Mouse (Mus musculus) embryo, embryonic 11.5 days (tissue): Measurements from ENCODE around the gene Cdk4.
A peak's percentile ranks its signal among the peaks of the same experiment; 100 is the strongest.
"Not testable (repeated sequence)": the region's sequence is repeated elsewhere in the genome, so short reads cannot be mapped to it uniquely, and the experiment has no call there.

Experiments
- DNase-seq: peaks from one replicate; pipeline ENCODE4 v3.0.0-alpha.2; 2012; ENCODE audit warnings: low read depth, low spot score

Gene Cdk4

GRCm38 (mm10) chr10:127056490-127056889 is 6.8 kb upstream of the Cdk4 start:
- DNase-seq = no peak

- peak; percentile 68 for DNase-seq
Observed at GRCm38 (mm10) chr10:127058161-127058560, 5.2 kb upstream of the Cdk4 start.

- no peak for DNase-seq
Observed at GRCm38 (mm10) chr10:127058708-127059107, 4.6 kb upstream of the Cdk4 start.

GRCm38 (mm10) chr10:127059174-127059967 is 4.0 kb upstream of the Cdk4 start:
- no peak for DNase-seq

- DNase-seq = no peak
Observed at GRCm38 (mm10) chr10:127059968-127060916, 3.1 kb upstream of the Cdk4 start, which contains the start of gene March9. Gene March9, minus strand, starts transcription at chr10:127060184.

GRCm38 (mm10) chr10:127061085-127061484 is 2.2 kb upstream of the Cdk4 start:
- DNase-seq = no peak

- no peak for DNase-seq
Observed at GRCm38 (mm10) chr10:127061513-127061912, 1.8 kb upstream of the Cdk4 start.

- DNase-seq = not testable (repeated sequence)
Observed at GRCm38 (mm10) chr10:127062101-127062500, 1.2 kb upstream of the Cdk4 start.

- no peak for DNase-seq
Observed at GRCm38 (mm10) chr10:127062503-127062902, 831 bp upstream of the Cdk4 start.

- DNase-seq = no peak
Observed at GRCm38 (mm10) chr10:127063913-127064870, 858 bp downstream of the Cdk4 start.

GRCm38 (mm10) chr10:127065981-127066380 is 2.6 kb downstream of the Cdk4 start:
- no peak for DNase-seq

- no peak for DNase-seq
Observed at GRCm38 (mm10) chr10:127066519-127067018, 3.2 kb downstream of the Cdk4 start.

- DNase-seq = no peak
Observed at GRCm38 (mm10) chr10:127068360-127069038, 5.2 kb downstream of the Cdk4 start.

- DNase-seq = peak; percentile 57
Observed at GRCm38 (mm10) chr10:127069281-127070189, 6.2 kb downstream of the Cdk4 start.

GRCm38 (mm10) chr10:127070190-127071121 is 7.1 kb downstream of the Cdk4 start, which contains the start of gene Tspan31:
Gene Tspan31, minus strand, starts transcription at chr10:127070264.
- DNase-seq = peak; percentile 91

GRCm38 (mm10) chr10:127071203-127071602 is 7.9 kb downstream of the Cdk4 start:
- no peak for DNase-seq

- DNase-seq = not testable (repeated sequence)
Observed at GRCm38 (mm10) chr10:127072270-127072669, 8.9 kb downstream of the Cdk4 start.

GRCm38 (mm10) chr10:127072969-127073368 is 9.6 kb downstream of the Cdk4 start:
- DNase-seq = not testable (repeated sequence)
